Mouse (Mus musculus): Measurements from ENCODE around the gene Rb1. TPM values are rescaled to one million over a fixed set of nuclear protein-coding genes. Genes with fewer than 3 reads are reported as not detected.

Gene Rb1
- total RNA-seq, 2 experiments from 2014 or later: 14.4 to 20.1 TPM

DNA sequence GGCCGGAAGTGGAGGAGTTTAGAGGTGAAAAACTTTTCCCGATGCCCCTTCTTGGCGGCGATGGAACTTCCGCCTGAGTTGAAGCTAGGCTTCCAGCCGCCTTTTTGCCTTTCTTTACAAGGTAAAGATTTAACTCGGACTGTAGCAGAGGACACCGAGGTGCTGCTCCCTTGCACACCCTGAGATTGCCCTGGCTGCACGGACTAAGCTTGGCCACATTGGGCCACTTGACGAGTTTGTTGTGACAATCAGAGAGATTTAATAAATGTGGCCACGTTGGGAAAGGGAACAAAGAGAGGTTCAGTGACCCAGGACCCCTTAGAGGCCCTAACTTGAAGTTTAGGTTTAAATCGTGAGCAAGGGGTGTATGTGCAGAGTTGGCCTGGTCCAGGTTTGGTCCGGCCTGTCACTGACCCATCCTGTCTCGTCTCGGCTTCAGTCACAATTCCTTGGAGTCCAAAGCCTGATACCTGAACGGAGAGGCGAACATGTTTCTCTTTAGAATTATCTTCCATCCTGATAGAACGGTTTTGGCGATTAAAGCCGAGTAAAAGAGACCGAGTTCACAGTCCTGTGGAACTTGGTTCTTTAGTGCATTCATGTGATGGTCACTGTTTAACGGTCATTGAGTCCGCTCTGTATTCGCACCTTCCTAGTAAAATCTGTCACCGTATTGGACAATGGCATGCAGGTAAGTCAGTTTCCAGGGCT is 181.8 kb downstream of the Rb1 start:
- Histone ChIP-seq H3K4me3 (peak overlapping the region; percentile 83), H3K27ac (peak overlapping the region; percentile 98)
- no peak for TF ChIP-seq CTCF (IDR thresholded peaks at IDR 0.05)
- no peak for DNase-seq
- intact Hi-C loops (cut with DNase I): loop anchor here (5.0 kb wide), 2 partner anchors 37 to 93 kb away; partner anchors contain the start of gene Lpar6

DNA sequence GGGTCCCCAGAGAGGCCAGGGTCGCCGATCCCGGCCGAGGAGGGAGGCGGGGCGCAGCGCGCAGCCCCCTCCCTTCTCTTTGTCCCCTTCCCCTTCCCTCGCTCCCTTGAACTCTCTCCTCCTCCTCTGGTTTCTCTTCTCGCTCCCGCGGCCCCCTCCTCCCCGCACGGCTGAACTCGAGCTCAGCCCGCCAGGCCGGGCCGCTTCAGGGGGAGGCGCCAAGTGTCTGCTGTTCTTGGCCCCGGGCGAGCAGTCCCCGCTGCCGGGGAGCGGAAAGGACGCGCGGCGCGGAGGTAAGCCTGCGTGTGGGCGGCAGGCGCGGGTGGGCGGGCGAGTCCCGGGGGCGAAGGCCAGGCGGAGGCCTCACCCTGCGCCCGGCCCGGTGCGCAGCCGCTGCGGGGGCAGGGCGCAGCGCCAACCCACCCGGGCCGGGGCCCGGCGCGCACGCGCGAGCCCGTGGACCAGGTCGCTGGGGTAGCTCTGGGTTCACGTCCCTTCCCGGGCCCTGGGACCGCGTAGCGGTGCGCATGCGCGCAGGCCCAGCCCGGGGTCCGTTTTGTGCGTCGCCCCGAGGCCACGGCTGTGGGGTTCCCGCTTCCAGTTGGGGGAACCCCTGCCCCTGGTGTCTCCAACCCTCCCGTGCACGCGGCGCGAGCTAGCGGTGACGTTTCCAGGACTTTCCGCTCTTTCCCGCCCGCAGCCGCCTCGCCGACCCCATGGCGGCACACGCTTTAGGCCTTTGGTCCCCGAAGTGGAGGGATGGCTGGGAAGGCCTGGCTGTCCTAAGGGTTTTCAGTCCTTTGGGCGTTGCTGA is 182.5 kb downstream of the Rb1 start:
- peak overlapping the region; percentile 83 for H3K4me3 ChIP-seq
- intact Hi-C loops (cut with DNase I): loop anchor here (5.0 kb wide), 2 partner anchors 36 to 94 kb away; partner anchors contain the start of gene Lpar6
- peak overlapping the region; percentile 98 for H3K27ac ChIP-seq
- no peak for TF ChIP-seq CTCF (IDR thresholded peaks at IDR 0.05)
- DNase-seq: peak; percentile 93

GRCm38 (mm10) chr14:73142421-73142895 is 183.2 kb downstream of the Rb1 start:
- no peak for TF ChIP-seq CTCF (IDR thresholded peaks at IDR 0.05)
- Histone ChIP-seq H3K27ac (peak overlapping the region; percentile 98), H3K4me3 (peak overlapping the region; percentile 83)
- no peak for DNase-seq
- intact Hi-C loops (cut with DNase I): loop anchor here (5.0 kb wide), 2 partner anchors 35 to 95 kb away; partner anchors contain the start of gene Lpar6

DNA sequence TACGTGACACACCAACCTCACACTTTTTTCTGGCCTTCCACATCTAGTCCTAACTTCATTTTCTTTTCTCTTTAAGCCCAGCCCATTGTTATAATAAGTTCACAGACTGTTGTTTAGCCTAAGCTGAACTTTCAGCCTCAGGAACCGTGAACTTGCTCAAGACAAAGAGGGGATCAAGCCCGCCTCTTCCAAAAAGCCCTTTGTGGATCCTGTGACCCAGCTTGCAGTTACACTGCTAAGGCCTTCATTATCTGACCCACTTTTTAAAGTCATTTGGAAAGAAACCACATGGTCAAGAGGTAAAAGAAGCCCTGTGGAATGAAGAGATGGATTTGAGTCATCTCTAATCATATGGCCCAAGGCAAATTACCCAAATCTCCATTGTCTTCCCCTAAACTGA is 183.8 kb downstream of the Rb1 start:
- intact Hi-C loops (cut with DNase I): loop anchor here (5.0 kb wide), 2 partner anchors 34 to 96 kb away; partner anchors contain the start of gene Lpar6
- Histone ChIP-seq H3K27ac (no peak overlapping the region; the same call in 1 of the 2 replicates), H3K4me3 (no peak overlapping the region; the same call in 1 of the 2 replicates)
- TF ChIP-seq CTCF (IDR thresholded peaks at IDR 0.05): no peak
- DNase-seq: no peak

DNA sequence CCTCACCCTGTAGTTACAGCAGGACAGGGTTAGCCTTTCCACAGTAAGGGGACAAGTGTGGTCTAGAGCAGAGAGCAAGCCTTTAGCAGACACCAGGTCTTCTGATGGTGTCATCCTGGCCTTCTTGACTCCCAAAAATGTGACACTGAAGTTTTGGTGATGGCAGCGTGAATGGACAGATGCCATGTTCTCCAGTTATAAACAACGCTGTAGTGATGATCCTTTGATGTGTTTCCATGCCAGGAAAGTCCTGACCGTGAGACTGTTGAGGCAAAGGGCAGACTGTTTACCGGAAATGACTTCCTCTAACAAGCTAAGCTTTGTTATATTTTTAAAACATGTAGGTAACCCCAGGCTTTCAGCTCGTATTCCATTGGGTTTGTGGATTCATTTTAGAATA is 185.8 kb downstream of the Rb1 start:
- DNase-seq: no peak

GRCm38 (mm10) chr14:73138483-73138882 is 187.1 kb downstream of the Rb1 start:
- intact Hi-C loops (cut with DNase I): no loop called here
- H3K4me3 ChIP-seq: no peak overlapping the region
- TF ChIP-seq CTCF (IDR thresholded peaks at IDR 0.05): no peak
- no peak overlapping the region for H3K27ac ChIP-seq
- DNase-seq: no peak

More for the DNA sequence above, 185.8 kb downstream of the Rb1 start:
- TF ChIP-seq CTCF (IDR thresholded peaks at IDR 0.05): no peak
- H3K27ac ChIP-seq: no peak overlapping the region
- intact Hi-C loops (cut with DNase I): loop anchor here (5.0 kb wide), 2 partner anchors 33 to 97 kb away; partner anchors contain the start of gene Lpar6
- H3K4me3 ChIP-seq: no peak overlapping the region

DNA sequence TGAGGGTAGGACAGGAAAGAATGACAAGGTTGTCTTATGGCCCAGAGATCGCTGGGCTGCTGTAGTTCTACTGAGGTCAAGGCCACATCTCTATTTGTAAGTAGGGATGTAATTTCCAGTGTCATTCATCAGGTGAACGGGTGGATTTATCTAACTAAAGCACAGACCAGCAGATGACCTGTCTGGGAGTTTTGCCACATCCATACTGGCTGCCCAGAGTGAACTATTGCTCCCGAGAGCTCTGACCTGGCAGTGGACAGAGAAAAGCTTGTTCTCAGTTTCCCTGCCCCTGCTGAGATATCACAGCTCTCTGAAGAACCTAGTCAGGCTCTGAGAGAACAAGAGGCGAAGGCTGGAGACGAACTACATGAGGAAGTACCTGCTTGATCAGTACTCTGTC is 188.4 kb downstream of the Rb1 start:
- no peak overlapping the region for H3K4me3 ChIP-seq
- intact Hi-C loops (cut with DNase I): no loop called here
- DNase-seq: no peak
- no peak for TF ChIP-seq CTCF (IDR thresholded peaks at IDR 0.05)
- no peak overlapping the region for H3K27ac ChIP-seq

Small RNA genes within 50 kb of the gene (microRNA-seq; reads per million reads assigned to microRNA genes)
- gene Mir687: not detected

Other genes with a start within 250 kb of the Rb1 start
- gene Rcbtb2, start 202.8 kb downstream of the Rb1 start, total RNA-seq (2021): 10 to 100 TPM; 14.4 to 18.5 TPM
- under 1 TPM; 0.59 to 0.82 TPM for gene Lpar6, start 87.9 kb downstream of the Rb1 start, total RNA-seq (2021)
- gene Itm2b, start 59.5 kb upstream of the Rb1 start, total RNA-seq (2021): 100 to 1,000 TPM; 255 to 336 TPM
- gene Med4, start 184.2 kb upstream of the Rb1 start, total RNA-seq (2021): 10 to 100 TPM; 13.4 to 16.1 TPM
- gene Sucla2, start 199.5 kb upstream of the Rb1 start, total RNA-seq (2021): 100 to 1,000 TPM; 428 to 488 TPM
- gene Nudt15, start 222.4 kb upstream of the Rb1 start, total RNA-seq (2021): 1 to 10 TPM; 6.7 to 7.2 TPM

Data from gastrocnemius, adult 2 months (tissue).